In genomic region chr2:69629215-69629614, GRCm38 (mm10) we compare ENCODE assay signal across 13 mouse cellular contexts. TPM values are rescaled to one million over a fixed set of nuclear protein-coding genes. Genes with fewer than 3 reads are reported as not detected.
DNase-seq lines count a peak whose midpoint lies in the region; ATAC-seq and TF ChIP-seq lines count a peak whose summit lies in the region.
"Had no signal": no experiment of that assay in that cellular context is flagged by ENCODE, and none has a peak within 500 bp of the region (broad histone marks: within the 10 kb centered on the region; RNA-seq: fewer than 3 reads in every experiment).

No protein-coding gene starts in this region.

- ATAC-seq in intestine, postnatal 0 days, result no peak
- no peak for ATAC-seq in intestine, embryonic 16.5 days
- no peak for ATAC-seq in stomach, postnatal 0 days (ENCODE audit: low FRiP score, low TSS enrichment)

- DNase-seq in ovary, postnatal 36 days (ENCODE audit: low spot score), result peak; percentile 25
- DNase-seq in ovary, postnatal 14 days (ENCODE audit: low spot score), result no peak
- DNase-seq in gonadal fat pad, adult 2 months (ENCODE audit: low read depth), result peak; percentile 75
- peak; percentile 31 for DNase-seq in stomach, postnatal 0 days (ENCODE audit: low spot score)
- DNase-seq in urinary bladder, postnatal 10 days (ENCODE audit: low spot score), result no peak
- DNase-seq: cerebellum, adult 11 months; layer of hippocampus, adult 9-11 months; thymus, postnatal 36 days had no signal

- no peak overlapping the region for H3K9ac ChIP-seq in intestine, postnatal 0 days (ENCODE audit: low read depth, low read length)
- no peak overlapping the region for H3K9ac ChIP-seq in intestine, embryonic 16.5 days (ENCODE audit: low read depth, low read length)
- no peak overlapping the region for H3K9ac ChIP-seq in stomach, postnatal 0 days (ENCODE audit: low read length)
- H3K9ac ChIP-seq: embryonic facial prominence, embryonic 13.5 days; limb, embryonic 12.5 days had no signal

- WGBS in intestine, postnatal 0 days, result 66% methylated on average over 17 of the region's 17 CpGs
- WGBS in intestine, embryonic 16.5 days, result 65% methylated on average over 17 of the region's 17 CpGs
- 49% methylated on average over 17 of the region's 17 CpGs for WGBS in stomach, postnatal 0 days

- peak overlapping the region; percentile 13; the same call in 1 of the 2 replicates for H3K4me2 ChIP-seq in intestine, postnatal 0 days (replicated peaks; ENCODE audit: low read depth)
- H3K4me2 ChIP-seq in intestine, embryonic 16.5 days (ENCODE audit: low read depth, low read length), result no peak overlapping the region
- no peak overlapping the region; the same call in 1 of the 2 replicates for H3K4me2 ChIP-seq in stomach, postnatal 0 days (replicated peaks; ENCODE audit: low read depth)
- H3K4me2 ChIP-seq: embryonic facial prominence, embryonic 13.5 days; limb, embryonic 12.5 days had no signal

- no peaks in the 10 kb centered on the region for H3K9me3 ChIP-seq in intestine, postnatal 0 days (ENCODE audit: control insufficient read depth)
- H3K9me3 ChIP-seq in intestine, embryonic 16.5 days (ENCODE audit: control insufficient read depth, low read length), result no peaks in the 10 kb centered on the region
- no peaks in the 10 kb centered on the region for H3K9me3 ChIP-seq in stomach, postnatal 0 days (ENCODE audit: control insufficient read depth, low read length)
- H3K9me3 ChIP-seq: embryonic facial prominence, embryonic 13.5 days; heart, embryonic 10.5 days; limb, embryonic 12.5 days had no signal

- TF ChIP-seq EP300 in stomach, postnatal 0 days (optimal IDR thresholded peaks at IDR 0.05), result no peak

- H3K4me1 ChIP-seq in intestine, postnatal 0 days (replicated peaks; ENCODE audit: control insufficient read depth, insufficient read depth, low read length), result no peaks in the 10 kb centered on the region
- no peaks in the 10 kb centered on the region for H3K4me1 ChIP-seq in intestine, embryonic 16.5 days (ENCODE audit: control insufficient read depth, insufficient read depth, low read length)
- H3K4me1 ChIP-seq in stomach, postnatal 0 days (replicated peaks; ENCODE audit: control insufficient read depth, insufficient read depth), result no peaks in the 10 kb centered on the region
- H3K4me1 ChIP-seq: embryonic facial prominence, embryonic 13.5 days; heart, embryonic 10.5 days; limb, embryonic 12.5 days had no signal

- no peak overlapping the region for H3K27ac ChIP-seq in intestine, postnatal 0 days (ENCODE audit: low read depth, low read length)
- H3K27ac ChIP-seq in intestine, embryonic 16.5 days (ENCODE audit: low read length), result no peak overlapping the region
- 0 out of 2 replicates have a peak overlapping the region, but pooled peaks have one; percentile 8 for H3K27ac ChIP-seq in stomach, postnatal 0 days (replicated peaks)
- H3K27ac ChIP-seq: embryonic facial prominence, embryonic 13.5 days; heart, embryonic 10.5 days; limb, embryonic 12.5 days had no signal

- H3K36me3 ChIP-seq in intestine, postnatal 0 days (ENCODE audit: control insufficient read depth, insufficient read depth), result no peaks in the 10 kb centered on the region
- H3K36me3 ChIP-seq in intestine, embryonic 16.5 days (ENCODE audit: control insufficient read depth, insufficient read depth, low read length), result no peaks in the 10 kb centered on the region
- no peaks in the 10 kb centered on the region for H3K36me3 ChIP-seq in stomach, postnatal 0 days (ENCODE audit: control insufficient read depth, insufficient read depth, low read length)
- H3K36me3 ChIP-seq: embryonic facial prominence, embryonic 13.5 days; heart, embryonic 10.5 days; limb, embryonic 12.5 days had no signal

- H3K4me3 ChIP-seq in intestine, postnatal 0 days (ENCODE audit: low read depth, low read length), result no peak overlapping the region
- H3K4me3 ChIP-seq in intestine, embryonic 16.5 days (ENCODE audit: low read length), result no peak overlapping the region
- H3K4me3 ChIP-seq in stomach, postnatal 0 days (ENCODE audit: low read depth, low read length), result no peak overlapping the region
- H3K4me3 ChIP-seq: embryonic facial prominence, embryonic 13.5 days; heart, embryonic 10.5 days; limb, embryonic 12.5 days had no signal

- TF ChIP-seq CTCF in intestine, postnatal 0 days (IDR thresholded peaks at IDR 0.05; ENCODE audit: low read depth), result no peak
- no peak for TF ChIP-seq CTCF in stomach, postnatal 0 days (IDR thresholded peaks at IDR 0.05; ENCODE audit: low read depth)

- no peaks in the 10 kb centered on the region for H3K27me3 ChIP-seq in intestine, postnatal 0 days (replicated peaks; ENCODE audit: control insufficient read depth, insufficient read depth, low read length)
- H3K27me3 ChIP-seq in intestine, embryonic 16.5 days (replicated peaks; ENCODE audit: control insufficient read depth, insufficient read depth, low read length), result no peaks in the 10 kb centered on the region
- H3K27me3 ChIP-seq in stomach, postnatal 0 days (ENCODE audit: control insufficient read depth, insufficient read depth, low read length), result no peaks in the 10 kb centered on the region
- H3K27me3 ChIP-seq: embryonic facial prominence, embryonic 13.5 days; limb, embryonic 12.5 days had no signal

RNA-seq across cellular contexts. Expression of gene Bbs5, which starts 17.8 kb away (rescaled TPM):
- polyA plus RNA-seq in intestine, postnatal 0 days (2015; fragmentation: Nextera tagmentation; extraction: Ambion mirVana), result 5.0 and 6.1 TPM in 2 replicates
- 10.3 and 11.1 TPM in 2 replicates for polyA plus RNA-seq in intestine, embryonic 16.5 days (2015; fragmentation: Nextera tagmentation; extraction: Ambion mirVana)
- polyA plus RNA-seq in gonadal fat pad, adult 2 months (2012; rRNA removed), result 4.9 and 5.2 TPM in 2 replicates
- polyA plus RNA-seq in stomach, postnatal 0 days (2015; fragmentation: Nextera tagmentation; extraction: Ambion mirVana), result 10.3 and 10.4 TPM in 2 replicates

RNA-seq across cellular contexts. Expression of gene Klhl41, which starts 40.7 kb away (rescaled TPM):
- 0.07 TPM in 1 of 2 replicates, not detected in the other for polyA plus RNA-seq in intestine, postnatal 0 days (2015; fragmentation: Nextera tagmentation; extraction: Ambion mirVana)
- 0.16 and 0.18 TPM in 2 replicates for polyA plus RNA-seq in intestine, embryonic 16.5 days (2015; fragmentation: Nextera tagmentation; extraction: Ambion mirVana)
- 0.04 and 0.31 TPM in 2 replicates for polyA plus RNA-seq in gonadal fat pad, adult 2 months (2012; rRNA removed)
- polyA plus RNA-seq in stomach, postnatal 0 days (2015; fragmentation: Nextera tagmentation; extraction: Ambion mirVana), result 0.28 and 0.67 TPM in 2 replicates

RNA-seq across cellular contexts. Expression of gene Lrp2, which starts 43.4 kb away (rescaled TPM):
- 1.6 TPM in 2 replicates for polyA plus RNA-seq in intestine, postnatal 0 days (2015; fragmentation: Nextera tagmentation; extraction: Ambion mirVana)
- 2.0 and 2.2 TPM in 2 replicates for polyA plus RNA-seq in intestine, embryonic 16.5 days (2015; fragmentation: Nextera tagmentation; extraction: Ambion mirVana)
- polyA plus RNA-seq in gonadal fat pad, adult 2 months (2012; rRNA removed), result 14.7 and 28.4 TPM in 2 replicates
- 0.29 TPM in 2 replicates for polyA plus RNA-seq in stomach, postnatal 0 days (2015; fragmentation: Nextera tagmentation; extraction: Ambion mirVana)
- polyA plus RNA-seq: limb, embryonic 12.5 days had no signal

Comparison
In these comparisons a context has a peak if more than half of its experiments do, and no peak if none do; other contexts are left out.
1. DNase-seq: peak in ovary, postnatal 36 days (single experiment), gonadal fat pad, adult 2 months (single experiment) and stomach, postnatal 0 days (single experiment); none in ovary, postnatal 14 days (single experiment) and urinary bladder, postnatal 10 days (single experiment).